Mouse (Mus musculus): ENCODE results near the gene B4galt4.

GRCm38 (mm10) chr16:38701492-38702185 lies 40.4 kb upstream of the B4galt4 start:
- TF ChIP-seq CTCF (IDR thresholded peaks at IDR 0.05; ENCODE audit: low read depth, low read length) = no peak
- no peak for TF ChIP-seq TAL1 (conservative IDR thresholded peaks at IDR 0.05; ENCODE audit: low read depth, low read length)
- no peak for TF ChIP-seq GATA1 (IDR thresholded peaks at IDR 0.05; ENCODE audit: borderline replicate concordance, low read length)
- no peak for TF ChIP-seq POLR2AphosphoS5 (IDR thresholded peaks at IDR 0.05; ENCODE audit: insufficient replicate concordance, low read depth, low read length)
- TF ChIP-seq GATA2 (IDR thresholded peaks at IDR 0.05; ENCODE audit: borderline replicate concordance, low read depth, low read length) = no peak
